Mouse (Mus musculus) neural tube, embryonic 14.5 days (tissue): ENCODE results near the gene Pptc7. TPM values are rescaled to one million over a fixed set of nuclear protein-coding genes. Genes with fewer than 3 reads are reported as not detected.
A peak's percentile ranks its signal among the peaks of the same experiment; 100 is the strongest.

Experiments used
- ATAC-seq: fragments of 200-750 bp; cut with Nextera tagmentation; 2 replicates; pipeline ENCODE4 v1.8.0; 2017; ENCODE audit warnings: low read depth, mild to moderate bottlenecking, moderate TSS enrichment, moderate library complexity
- H3K27ac ChIP-seq: fragments of 300-500 bp; sonication (generic); 2 replicates; pipeline ENCODE4 v1.5.1; 2014; ENCODE audit warnings: low read depth, mild to moderate bottlenecking, control low read depth, low read length, moderate library complexity, mixed read lengths
- H3K27me3 ChIP-seq: fragments of 300-500 bp; sonication (generic); 2 replicates; pipeline ENCODE4 v1.6.1; 2014; ENCODE audit warnings: low read length; ENCODE audit not compliant: control insufficient read depth, insufficient read depth
- H3K36me3 ChIP-seq: fragments of 300-500 bp; sonication (generic); 2 replicates; pipeline ENCODE4 v1.6.1; 2014; ENCODE audit warnings: low read length, mixed read lengths; ENCODE audit not compliant: control insufficient read depth, insufficient read depth
- H3K4me1 ChIP-seq: fragments of 300-500 bp; sonication (generic); 2 replicates; pipeline ENCODE4 v1.6.1; 2014; ENCODE audit warnings: low read length; ENCODE audit not compliant: control insufficient read depth, insufficient read depth
- H3K4me2 ChIP-seq: fragments of 300-500 bp; sonication (generic); 2 replicates; pipeline ENCODE4 v1.6.1; 2014; ENCODE audit warnings: mild to moderate bottlenecking, low read depth, low read length, control low read depth
- H3K4me3 ChIP-seq: fragments of 300-500 bp; sonication (generic); 2 replicates; pipeline ENCODE4 v1.5.1; 2014; ENCODE audit warnings: low read depth, low read length, control low read depth, mixed read lengths
- H3K9ac ChIP-seq: fragments of 300-500 bp; sonication (generic); replicated peaks from 2 replicates; pipeline ENCODE4 v1.6.1; 2014; ENCODE audit warnings: low read depth, mild to moderate bottlenecking, control low read depth, low read length, mixed read lengths
- H3K9me3 ChIP-seq: fragments of 300-500 bp; sonication (generic); 2 replicates; pipeline ENCODE4 v1.6.1; 2016; ENCODE audit warnings: low read length; ENCODE audit not compliant: control insufficient read depth
- WGBS: fragments of 180-500 bp; shearing (Covaris S2); extraction: QIAGEN DNeasy Blood & Tissue Kit; methylation state at CpG from one replicate; pipeline ENCODE4 v1.1.7; 2014; 5-methylcytosine and 5-hydroxymethylcytosine counted together
- polyA plus RNA-seq: library from polyadenylated mRNA; unstranded; fragments of >200 nt; fragmentation: Nextera tagmentation; extraction: Ambion mirVana; gene quantifications from 2 replicates; pipeline ENCODE4 v1.2.1, GENCODE M21; 2014

Gene Pptc7
- polyA plus RNA-seq, 1 experiment from 2014 or later = 9.2 TPM

DNA sequence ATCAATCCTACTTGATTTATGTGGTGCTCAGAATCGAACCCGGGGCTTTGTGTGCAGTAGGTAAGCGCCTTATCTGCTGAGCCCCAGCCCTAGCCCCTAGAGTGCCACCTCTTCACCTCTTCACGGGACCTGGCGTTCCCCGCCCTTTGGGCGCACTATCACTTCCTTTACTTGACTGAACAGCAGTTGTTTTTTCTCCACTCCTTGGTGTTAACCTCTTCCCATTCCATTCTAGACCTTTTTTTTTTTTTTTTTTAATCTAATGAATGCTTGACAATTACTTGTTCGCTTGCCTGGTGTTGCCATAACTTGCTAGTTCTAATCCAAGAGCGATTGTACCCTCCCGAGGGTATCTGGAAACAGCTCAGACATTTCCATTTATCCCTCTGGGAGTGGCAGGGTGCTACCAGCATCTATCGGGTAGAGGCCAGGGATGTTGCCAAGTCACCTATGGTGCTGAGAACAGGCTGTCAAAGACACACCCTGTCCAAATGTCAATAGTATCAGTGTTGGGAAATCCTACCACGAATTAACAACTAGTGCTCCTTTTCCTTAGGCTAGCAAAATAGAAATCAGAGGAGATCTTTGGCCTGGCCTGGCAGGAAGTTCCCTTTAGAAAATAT is 4.3 kb upstream of the Pptc7 start:
- WGBS = 87% methylated on average over 12 of the region's 12 CpGs
- ATAC-seq = no peak
- H3K4me1 ChIP-seq = no peaks in the 10 kb centered on the region
- H3K27ac ChIP-seq = no peak overlapping the region
- H3K4me3 ChIP-seq = no peak overlapping the region
- H3K4me2 ChIP-seq = no peak overlapping the region
- no peaks in the 10 kb centered on the region for H3K36me3 ChIP-seq
- no peak overlapping the region for H3K9ac ChIP-seq
- peaks cover 3% of the 10 kb centered on the region for H3K27me3 ChIP-seq
- no peaks in the 10 kb centered on the region for H3K9me3 ChIP-seq

DNA sequence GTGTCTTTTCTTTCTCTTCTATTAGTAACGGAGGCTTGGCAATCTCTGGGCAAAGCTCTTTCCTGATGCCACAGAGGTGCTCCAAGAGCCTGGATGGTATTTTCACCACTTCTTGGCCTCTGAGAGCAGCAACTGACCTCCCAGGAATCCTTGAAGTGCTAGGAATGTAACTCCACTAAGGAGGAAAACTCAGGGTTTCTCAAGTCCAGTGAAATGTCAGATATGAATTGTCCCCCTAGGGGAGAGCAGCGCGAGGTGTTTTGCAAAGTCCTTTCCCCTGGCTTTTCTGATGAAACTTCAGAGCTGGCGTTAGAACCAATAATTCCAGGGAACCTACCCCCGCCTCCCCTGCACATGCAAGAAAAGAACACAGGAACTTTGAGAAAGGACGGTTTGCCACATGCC is 3.7 kb upstream of the Pptc7 start:
- H3K4me1 ChIP-seq = peaks cover 3% of the 10 kb centered on the region
- no peak for ATAC-seq
- H3K36me3 ChIP-seq = no peaks in the 10 kb centered on the region
- no peak overlapping the region for H3K4me3 ChIP-seq
- no peak overlapping the region for H3K27ac ChIP-seq
- no peak overlapping the region for H3K4me2 ChIP-seq
- no peak overlapping the region for H3K9ac ChIP-seq
- no peaks in the 10 kb centered on the region for H3K9me3 ChIP-seq
- H3K27me3 ChIP-seq = peaks cover 3% of the 10 kb centered on the region
- WGBS = 55% methylated on average over 6 of the region's 6 CpGs

DNA sequence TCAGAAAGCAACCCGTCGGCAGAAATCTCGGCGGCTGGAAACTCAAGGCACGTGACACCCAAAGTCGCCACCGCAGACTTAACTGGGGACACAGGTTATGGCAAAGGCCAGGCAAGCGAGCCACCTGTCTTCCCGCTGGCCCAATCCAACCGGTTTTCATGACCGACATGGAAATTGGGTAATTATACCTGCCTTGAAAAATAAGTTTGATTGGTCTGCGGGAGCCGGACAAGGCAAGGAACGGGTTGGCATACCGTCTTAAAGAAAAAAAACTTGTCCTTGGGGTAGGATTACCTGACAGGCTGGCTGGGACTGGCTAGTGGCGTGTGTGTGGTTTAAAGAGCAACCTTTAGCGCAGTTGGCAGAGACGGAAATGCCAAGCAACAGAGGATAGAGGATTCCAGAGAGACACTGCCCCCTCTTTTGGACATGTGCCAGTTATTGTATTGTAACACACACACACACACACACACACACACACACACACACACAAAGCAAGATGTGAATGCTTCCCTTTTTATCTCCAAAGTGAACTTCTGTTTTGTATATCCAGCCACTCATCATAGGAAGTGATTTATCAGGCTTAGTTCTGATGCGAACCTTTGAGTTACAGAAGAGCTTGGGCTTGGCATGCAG is 3.2 kb upstream of the Pptc7 start:
- Histone ChIP-seq H3K4me3 (no peak overlapping the region), H3K9me3 (no peaks in the 10 kb centered on the region), H3K4me2 (no peak overlapping the region), H3K27me3 (peaks cover 3% of the 10 kb centered on the region), H3K27ac (no peak overlapping the region), H3K36me3 (no peaks in the 10 kb centered on the region), H3K4me1 (peaks cover 7% of the 10 kb centered on the region), H3K9ac (no peak overlapping the region)
- WGBS = 44% methylated on average over 19 of the region's 19 CpGs
- ATAC-seq = no peak

GRCm38 (mm10) chr5:122283828-122284182 is 360 bp upstream of the Pptc7 start:
- 24% methylated on average over 2 of the region's 2 CpGs for WGBS
- ATAC-seq = no peak
- H3K4me2 ChIP-seq = no peak overlapping the region

DNA sequence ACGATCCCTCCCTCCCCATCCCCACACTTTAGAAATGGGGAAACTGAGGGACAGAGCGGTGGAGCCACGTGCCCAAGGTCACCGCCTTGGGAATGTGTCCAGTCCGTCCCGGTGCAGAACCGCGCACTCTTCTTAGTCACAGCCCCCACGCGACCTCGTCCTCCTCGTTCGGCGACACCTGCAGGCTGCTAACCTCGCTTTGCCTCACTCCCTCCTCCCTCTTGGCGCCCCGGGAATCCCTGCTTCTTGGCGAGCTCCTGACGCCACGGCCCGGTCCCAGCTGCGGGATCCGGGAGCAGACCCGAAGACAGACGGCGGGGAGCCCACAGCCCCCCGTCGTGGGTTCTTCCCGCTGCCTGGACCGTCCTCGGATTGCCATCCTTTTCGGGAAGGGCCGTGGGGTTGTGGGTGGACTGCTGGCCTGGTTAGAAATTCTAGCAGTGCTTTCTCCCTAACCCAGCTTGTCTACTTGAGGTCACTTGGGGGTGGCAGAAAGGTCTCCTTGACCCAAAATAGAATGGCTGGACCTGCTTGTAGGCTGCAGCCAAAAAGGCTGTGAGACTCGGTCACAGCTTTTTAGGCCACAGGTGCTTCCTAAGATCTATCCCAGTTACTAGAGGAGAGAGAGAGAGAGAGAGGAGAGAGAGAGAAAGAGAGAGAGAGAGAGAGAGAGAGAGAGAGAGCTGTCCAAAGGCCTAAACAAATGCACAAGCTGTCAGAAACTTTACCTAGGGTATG is 1.0 kb downstream of the Pptc7 start:
- H3K4me2 ChIP-seq = peak overlapping the region; percentile 89
- H3K9me3 ChIP-seq = no peaks in the 10 kb centered on the region
- peaks cover 2% of the 10 kb centered on the region for H3K27me3 ChIP-seq
- peak overlapping the region; percentile 94 for H3K9ac ChIP-seq
- H3K27ac ChIP-seq = peak overlapping the region; percentile 88
- no peaks in the 10 kb centered on the region for H3K36me3 ChIP-seq
- under 1% methylated on average over 32 of the region's 34 CpGs for WGBS
- H3K4me1 ChIP-seq = peaks cover 12% of the 10 kb centered on the region
- peak; percentile 19; the same call in 1 of the 2 replicates for ATAC-seq
- peak overlapping the region; percentile 93 for H3K4me3 ChIP-seq

More at GRCm38 (mm10) chr5:122283828-122284182, 360 bp upstream of the Pptc7 start:
- Histone ChIP-seq H3K27me3 (peaks cover 3% of the 10 kb centered on the region), H3K4me1 (peaks cover 12% of the 10 kb centered on the region), H3K36me3 (no peaks in the 10 kb centered on the region), H3K27ac (no peak overlapping the region; the same call in 1 of the 2 replicates), H3K9ac (no peak overlapping the region), H3K9me3 (no peaks in the 10 kb centered on the region), H3K4me3 (no peak overlapping the region)

DNA sequence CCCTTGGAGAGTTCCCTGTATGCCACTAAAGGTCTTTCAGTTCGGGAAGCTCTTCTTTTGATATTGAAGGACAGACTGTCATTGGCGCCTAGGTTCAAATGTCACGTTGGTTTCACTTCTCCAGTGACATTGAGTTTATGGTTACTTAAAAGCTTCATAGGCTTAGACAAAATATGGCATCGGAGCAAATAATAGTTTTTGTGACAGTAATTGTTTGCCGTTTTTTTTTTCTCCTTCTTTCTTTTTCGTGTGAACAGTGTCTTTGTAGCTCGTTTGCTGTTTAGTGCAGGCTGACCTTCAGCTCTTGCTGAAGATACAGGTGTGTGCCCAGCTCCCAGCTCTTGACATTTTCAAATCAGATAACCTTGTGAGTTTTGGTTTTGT is 1.6 kb downstream of the Pptc7 start:
- H3K36me3 ChIP-seq = no peaks in the 10 kb centered on the region
- no peak overlapping the region for H3K27ac ChIP-seq
- no peak for ATAC-seq
- peaks cover 12% of the 10 kb centered on the region for H3K4me1 ChIP-seq
- H3K27me3 ChIP-seq = no peaks in the 10 kb centered on the region; the same call in 1 of the 2 replicates
- no peak overlapping the region; the same call in 1 of the 2 replicates for H3K9ac ChIP-seq
- peak overlapping the region; percentile 89 for H3K4me2 ChIP-seq
- H3K9me3 ChIP-seq = no peaks in the 10 kb centered on the region
- peak overlapping the region; percentile 93 for H3K4me3 ChIP-seq
- 54% methylated on average over 7 of the region's 7 CpGs for WGBS

GRCm38 (mm10) chr5:122286191-122286590 is 2.0 kb downstream of the Pptc7 start:
- H3K27me3 ChIP-seq = no peaks in the 10 kb centered on the region; the same call in 1 of the 2 replicates
- H3K4me1 ChIP-seq = peaks cover 12% of the 10 kb centered on the region
- H3K4me3 ChIP-seq = no peak overlapping the region
- no peaks in the 10 kb centered on the region for H3K9me3 ChIP-seq
- WGBS = 89% methylated on average over 10 of the region's 10 CpGs
- no peak overlapping the region for H3K9ac ChIP-seq
- no peaks in the 10 kb centered on the region for H3K36me3 ChIP-seq
- ATAC-seq = no peak
- no peak overlapping the region for H3K27ac ChIP-seq
- no peak overlapping the region for H3K4me2 ChIP-seq

DNA sequence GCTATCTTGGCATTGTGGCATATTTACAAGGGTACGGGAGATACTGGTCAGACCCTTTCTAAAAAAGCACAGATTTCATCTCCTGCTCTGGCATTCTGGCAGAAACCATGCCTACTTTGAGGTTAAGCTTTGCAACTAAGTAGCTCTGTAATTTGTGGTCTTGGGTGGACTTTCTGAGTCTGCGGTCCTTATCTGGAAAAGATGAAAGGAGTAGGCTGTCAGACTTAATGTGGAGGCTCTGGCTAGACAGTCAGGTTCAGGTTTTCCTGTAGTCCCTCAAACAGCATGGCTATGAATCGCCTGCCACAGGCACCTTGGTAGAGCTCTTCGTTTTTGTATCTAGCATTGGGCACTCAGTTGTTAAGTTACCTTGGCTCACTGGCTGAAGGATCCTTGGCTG is 2.9 kb downstream of the Pptc7 start:
- WGBS = 92% methylated on average over 4 of the region's 4 CpGs
- ATAC-seq = no peak
- Histone ChIP-seq H3K27me3 (no peaks in the 10 kb centered on the region; the same call in 1 of the 2 replicates), H3K27ac (no peak overlapping the region), H3K36me3 (no peaks in the 10 kb centered on the region), H3K4me2 (no peak overlapping the region), H3K4me3 (no peak overlapping the region), H3K4me1 (peaks cover 12% of the 10 kb centered on the region), H3K9ac (no peak overlapping the region), H3K9me3 (no peaks in the 10 kb centered on the region)
